Mouse (Mus musculus): Measurements from ENCODE around the gene Esrrg. TPM values are rescaled to one million over a fixed set of nuclear protein-coding genes. Genes with fewer than 3 reads are reported as not detected.

Gene Esrrg
- polyA plus RNA-seq, 1 experiment from 2014 or later: 8.1 TPM

DNA sequence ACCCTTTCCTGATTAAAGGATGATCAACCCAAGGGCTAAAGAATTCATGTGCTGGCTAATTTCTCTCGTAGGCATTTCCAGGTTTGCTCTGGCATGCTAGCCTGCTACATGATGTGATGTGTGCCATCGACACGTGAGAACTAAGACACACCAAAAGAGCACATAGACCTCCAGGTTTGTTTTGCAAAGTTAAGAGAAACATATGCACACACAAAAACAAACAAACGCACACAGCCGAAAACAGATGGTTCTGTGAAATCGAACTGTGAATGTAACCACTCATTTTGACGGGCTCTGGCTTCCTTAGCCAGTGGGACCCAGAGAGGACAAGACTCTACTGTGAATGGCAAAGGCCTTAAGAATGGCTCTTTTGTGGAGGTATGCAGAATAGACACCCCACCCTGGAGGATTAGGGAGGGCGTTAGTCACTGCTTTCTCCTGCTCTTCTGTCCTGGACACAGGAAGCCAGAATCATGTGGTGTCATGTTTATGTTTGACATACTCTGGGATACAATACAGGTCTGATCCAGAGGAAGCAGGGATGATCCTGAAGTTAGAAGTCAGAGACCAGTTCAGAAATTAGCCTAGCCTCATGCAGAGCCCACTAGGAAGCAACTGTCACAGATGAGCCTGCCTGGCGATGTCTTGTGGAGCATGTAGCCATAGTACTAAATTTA is 217.0 kb downstream of the Esrrg start:
- Histone ChIP-seq H3K4me2 (replicated peaks) (no peak overlapping the region), H3K4me3 (no peak overlapping the region), H3K9ac (replicated peaks) (no peak overlapping the region), H3K27me3 (no peaks in the 10 kb centered on the region), H3K36me3 (no peaks in the 10 kb centered on the region), H3K9me3 (no peaks in the 10 kb centered on the region), H3K4me1 (peaks cover 7% of the 10 kb centered on the region), H3K27ac (replicated peaks) (no peak overlapping the region)
- 77% methylated on average over 9 of the region's 9 CpGs for WGBS
- no peak for ATAC-seq (ENCODE audit: low FRiP score, low read depth)

DNA sequence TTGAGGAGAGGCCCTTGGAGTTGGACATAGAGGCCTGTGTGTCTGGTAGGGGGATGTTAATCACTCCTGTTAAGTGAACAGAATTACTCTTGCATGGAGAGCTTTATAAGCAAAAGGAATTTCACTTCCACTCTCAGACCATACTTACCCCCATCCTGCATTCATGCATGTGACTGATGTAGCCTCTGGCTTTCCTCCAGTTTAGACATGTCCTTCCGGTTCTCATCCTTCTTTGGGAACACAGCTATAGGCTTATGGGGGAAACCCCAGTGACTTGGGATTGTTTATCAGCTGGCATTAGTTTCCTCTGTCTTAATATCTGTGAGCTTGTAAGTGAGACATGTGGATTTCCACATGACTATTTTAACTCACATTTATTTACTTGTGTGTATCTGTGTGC is 217.5 kb downstream of the Esrrg start:
- no peaks in the 10 kb centered on the region for H3K27me3 ChIP-seq
- H3K4me2 ChIP-seq (replicated peaks): no peak overlapping the region
- H3K9ac ChIP-seq (replicated peaks): no peak overlapping the region
- 90% methylated on average over 1 of the region's 1 CpGs for WGBS
- H3K4me3 ChIP-seq: no peak overlapping the region
- H3K9me3 ChIP-seq: no peaks in the 10 kb centered on the region
- H3K27ac ChIP-seq (replicated peaks): no peak overlapping the region
- ATAC-seq (ENCODE audit: low FRiP score, low read depth): no peak
- H3K4me1 ChIP-seq: peaks cover 9% of the 10 kb centered on the region
- no peaks in the 10 kb centered on the region for H3K36me3 ChIP-seq

DNA sequence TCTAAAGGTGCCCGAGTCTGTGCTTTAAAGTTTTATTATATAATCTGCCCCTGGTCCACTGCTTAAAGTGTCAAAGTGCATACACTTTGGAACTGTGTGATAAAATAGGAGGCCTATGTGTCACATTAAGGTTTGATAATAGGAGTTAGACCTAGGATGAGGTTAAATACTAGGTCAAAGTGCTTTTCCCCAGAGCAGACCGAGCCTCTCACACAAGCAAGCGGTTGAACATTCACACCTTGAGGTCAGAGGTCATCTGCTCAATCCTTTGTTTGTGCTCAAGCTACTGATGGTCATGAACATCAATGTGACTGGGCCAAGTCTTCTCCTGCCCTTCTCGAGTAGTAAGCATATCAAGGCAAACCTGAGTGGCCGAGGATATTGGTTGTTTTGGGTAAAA is 218.3 kb downstream of the Esrrg start:
- Histone ChIP-seq H3K4me3 (no peak overlapping the region), H3K27ac (replicated peaks) (no peak overlapping the region), H3K27me3 (no peaks in the 10 kb centered on the region), H3K4me2 (replicated peaks) (no peak overlapping the region), H3K4me1 (peaks cover 11% of the 10 kb centered on the region; the same call in 1 of the 2 replicates), H3K36me3 (no peaks in the 10 kb centered on the region), H3K9ac (replicated peaks) (no peak overlapping the region), H3K9me3 (no peaks in the 10 kb centered on the region)
- ATAC-seq (ENCODE audit: low FRiP score, low read depth): no peak
- 86% methylated on average over 5 of the region's 5 CpGs for WGBS

DNA sequence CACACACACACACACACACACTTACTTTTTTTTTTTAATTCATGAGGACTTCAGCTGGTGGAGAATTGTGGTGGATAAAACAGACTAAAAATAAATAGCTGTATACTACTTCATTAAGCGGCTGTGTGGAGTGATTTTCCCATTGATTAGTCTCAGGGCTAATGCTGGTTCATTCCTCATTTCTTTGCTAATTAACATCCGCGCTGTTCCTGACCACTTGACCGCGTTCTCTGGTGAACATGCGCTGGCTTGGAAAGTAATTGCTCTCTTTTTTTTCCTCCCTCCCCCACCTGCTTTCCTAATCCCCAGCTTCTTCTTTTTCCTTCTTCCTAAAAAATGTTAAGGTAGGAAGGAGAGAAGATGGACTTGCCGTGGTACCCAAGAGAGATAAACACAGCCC is 222.3 kb downstream of the Esrrg start:
- no peak overlapping the region for H3K4me2 ChIP-seq (replicated peaks)
- no peaks in the 10 kb centered on the region for H3K9me3 ChIP-seq
- no peak for ATAC-seq (ENCODE audit: low FRiP score, low read depth)
- no peaks in the 10 kb centered on the region for H3K27me3 ChIP-seq
- H3K27ac ChIP-seq (replicated peaks): no peak overlapping the region
- no peak overlapping the region for H3K4me3 ChIP-seq
- WGBS: 67% methylated on average over 7 of the region's 7 CpGs
- peaks cover 11% of the 10 kb centered on the region; the same call in 1 of the 2 replicates for H3K4me1 ChIP-seq
- H3K36me3 ChIP-seq: no peaks in the 10 kb centered on the region
- H3K9ac ChIP-seq (replicated peaks): no peak overlapping the region

DNA sequence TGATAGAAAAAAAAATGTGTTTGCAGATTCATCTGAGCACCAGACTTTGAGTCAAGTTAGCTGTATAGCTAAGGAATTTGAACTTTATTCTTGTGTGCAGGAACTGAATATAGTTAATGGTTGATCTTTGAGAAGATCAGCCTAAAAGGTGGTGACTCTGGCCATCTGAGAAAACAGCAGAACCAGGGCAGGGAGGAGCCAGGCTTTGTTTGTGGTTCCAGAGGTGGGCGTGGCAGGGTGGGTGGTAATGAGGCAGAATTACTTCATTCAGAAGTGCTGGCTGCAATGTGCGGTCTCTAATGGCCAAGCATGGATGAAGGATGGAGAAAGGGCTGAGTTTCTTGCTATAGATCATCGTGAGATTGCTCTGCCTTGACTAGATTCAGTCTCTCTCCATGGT is 224.3 kb downstream of the Esrrg start:
- WGBS: 65% methylated on average over 3 of the region's 3 CpGs
- H3K27me3 ChIP-seq: peaks cover under 1% of the 10 kb centered on the region; the same call in 1 of the 2 replicates
- H3K9me3 ChIP-seq: no peaks in the 10 kb centered on the region
- H3K4me1 ChIP-seq: peaks cover 18% of the 10 kb centered on the region
- no peaks in the 10 kb centered on the region for H3K36me3 ChIP-seq
- H3K27ac ChIP-seq (replicated peaks): no peak overlapping the region
- H3K4me3 ChIP-seq: no peak overlapping the region
- H3K4me2 ChIP-seq (replicated peaks): no peak overlapping the region
- ATAC-seq (ENCODE audit: low FRiP score, low read depth): no peak
- no peak overlapping the region for H3K9ac ChIP-seq (replicated peaks)

DNA sequence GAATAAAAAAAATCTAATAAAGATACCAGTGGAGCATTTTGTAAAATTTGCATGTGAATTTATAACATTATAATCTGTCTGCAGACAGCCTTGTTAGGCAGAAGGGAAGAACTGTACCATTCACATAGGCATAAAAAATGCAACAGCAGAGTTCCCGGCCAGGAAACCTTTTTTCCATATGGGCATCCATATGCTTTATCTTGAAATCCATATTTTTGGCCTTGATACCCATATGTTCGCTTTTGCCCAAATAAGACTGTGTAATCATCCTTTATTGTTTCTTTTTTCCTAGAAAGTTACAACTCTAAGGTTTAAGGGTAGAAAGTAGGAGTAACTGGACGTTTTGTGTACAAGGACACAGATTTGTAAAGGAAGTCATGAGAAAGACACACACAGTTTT is 226.0 kb downstream of the Esrrg start:
- H3K4me3 ChIP-seq: no peak overlapping the region
- peaks cover 15% of the 10 kb centered on the region for H3K4me1 ChIP-seq
- peaks cover 5% of the 10 kb centered on the region; the same call in 1 of the 2 replicates for H3K27me3 ChIP-seq
- no peaks in the 10 kb centered on the region for H3K36me3 ChIP-seq
- H3K27ac ChIP-seq (replicated peaks): no peak overlapping the region
- no peak overlapping the region for H3K4me2 ChIP-seq (replicated peaks)
- H3K9ac ChIP-seq (replicated peaks): no peak overlapping the region
- 95% methylated on average over 3 of the region's 3 CpGs for WGBS
- H3K9me3 ChIP-seq: no peaks in the 10 kb centered on the region
- ATAC-seq (ENCODE audit: low FRiP score, low read depth): no peak

DNA sequence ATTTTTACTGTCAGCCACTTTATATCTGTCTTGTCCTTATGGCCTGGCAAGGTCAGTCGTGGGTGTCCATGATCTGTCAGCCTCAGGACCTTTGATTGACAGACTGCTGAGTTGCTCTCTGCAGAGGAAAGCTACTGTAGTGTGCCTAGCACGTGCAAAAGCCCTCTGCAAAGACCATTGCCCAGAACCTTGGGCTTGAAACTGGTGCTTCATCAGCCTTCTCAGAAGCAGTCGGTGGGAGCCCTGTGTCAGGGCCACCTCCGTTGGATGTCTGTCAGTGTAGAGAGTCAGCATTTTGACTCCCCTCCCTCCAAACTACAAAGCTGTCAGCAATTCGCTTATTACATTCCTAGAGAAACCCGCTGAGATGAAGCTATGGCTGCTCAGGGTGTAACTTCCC is 227.8 kb downstream of the Esrrg start:
- Histone ChIP-seq H3K4me3 (no peak overlapping the region), H3K27ac (replicated peaks) (no peak overlapping the region), H3K4me1 (peaks cover 12% of the 10 kb centered on the region), H3K4me2 (replicated peaks) (no peak overlapping the region), H3K36me3 (no peaks in the 10 kb centered on the region), H3K27me3 (peaks cover 5% of the 10 kb centered on the region; the same call in 1 of the 2 replicates), H3K9ac (replicated peaks) (no peak overlapping the region), H3K9me3 (no peaks in the 10 kb centered on the region)
- ATAC-seq (ENCODE audit: low FRiP score, low read depth): no peak
- WGBS: 37% methylated on average over 6 of the region's 6 CpGs

DNA sequence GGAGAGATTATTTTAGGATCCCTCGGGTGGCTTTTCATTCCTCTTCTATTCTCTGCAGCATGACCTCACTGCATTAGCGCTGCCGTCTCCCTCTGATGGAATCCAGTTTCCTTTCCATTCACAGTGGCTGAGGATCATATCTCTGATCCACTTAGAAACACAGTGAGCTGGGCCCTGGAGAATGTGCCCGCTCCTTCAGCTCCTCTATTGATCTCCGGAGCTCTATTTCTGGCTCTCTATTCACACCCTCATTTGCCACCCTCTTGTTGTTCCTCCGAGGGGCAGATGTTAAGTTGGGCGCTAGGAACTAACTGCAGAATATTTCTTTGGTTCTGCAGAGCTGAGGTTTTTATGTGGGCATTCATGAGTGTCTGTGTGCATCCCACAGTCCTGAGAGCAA is 228.3 kb downstream of the Esrrg start:
- Histone ChIP-seq H3K27ac (replicated peaks) (no peak overlapping the region), H3K36me3 (no peaks in the 10 kb centered on the region), H3K9ac (replicated peaks) (no peak overlapping the region), H3K4me3 (no peak overlapping the region), H3K9me3 (no peaks in the 10 kb centered on the region), H3K4me2 (replicated peaks) (no peak overlapping the region), H3K4me1 (peaks cover 12% of the 10 kb centered on the region), H3K27me3 (peaks cover 5% of the 10 kb centered on the region; the same call in 1 of the 2 replicates)
- no peak for ATAC-seq (ENCODE audit: low FRiP score, low read depth)
- 16% methylated on average over 7 of the region's 7 CpGs for WGBS

DNA sequence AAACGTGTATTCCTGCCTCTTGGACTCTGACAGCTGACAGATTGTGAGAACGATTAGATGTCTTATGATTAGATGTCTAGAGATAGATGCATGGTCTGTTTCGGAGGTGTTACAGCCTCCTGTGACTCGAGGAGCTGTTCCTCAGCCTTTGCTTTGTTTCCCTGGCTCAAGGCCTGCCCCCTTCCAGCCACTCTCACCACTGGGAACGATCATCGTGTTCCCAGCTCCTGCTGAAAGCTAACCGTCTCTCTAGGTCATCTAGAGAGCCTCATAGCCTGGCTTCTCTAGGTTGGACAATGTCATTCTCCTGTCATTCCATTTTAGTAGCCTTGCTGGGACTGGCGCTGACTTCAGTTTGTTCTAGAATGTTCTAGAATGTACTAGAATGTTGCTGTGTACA is 233.0 kb downstream of the Esrrg start:
- Histone ChIP-seq H3K36me3 (no peaks in the 10 kb centered on the region), H3K4me3 (no peak overlapping the region), H3K9ac (replicated peaks) (no peak overlapping the region), H3K27me3 (peaks cover 5% of the 10 kb centered on the region; the same call in 1 of the 2 replicates), H3K9me3 (no peaks in the 10 kb centered on the region), H3K27ac (replicated peaks) (no peak overlapping the region), H3K4me2 (replicated peaks) (no peak overlapping the region), H3K4me1 (peaks cover 5% of the 10 kb centered on the region)
- no peak for ATAC-seq (ENCODE audit: low FRiP score, low read depth)
- 85% methylated on average over 8 of the region's 8 CpGs for WGBS

DNA sequence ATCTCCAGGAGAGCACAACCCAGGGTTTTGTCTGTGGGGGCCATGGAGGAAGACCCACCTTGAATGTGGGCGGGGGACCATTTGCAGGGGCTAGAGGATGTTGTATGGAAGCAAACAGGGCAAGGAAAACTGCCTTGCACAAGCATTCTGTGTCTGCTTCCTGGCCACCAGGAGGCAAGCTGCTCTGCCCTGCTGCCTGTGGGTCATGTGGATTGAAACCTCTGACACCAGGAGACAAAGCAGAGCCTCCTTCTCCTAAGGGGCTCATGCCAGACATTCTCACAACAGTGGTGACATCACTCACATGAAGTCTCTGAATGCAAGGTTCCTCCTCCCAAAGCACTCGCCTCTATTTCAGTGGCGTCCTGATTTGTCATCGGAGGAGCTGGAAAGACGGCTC is 234.1 kb downstream of the Esrrg start:
- no peak overlapping the region for H3K4me3 ChIP-seq
- no peaks in the 10 kb centered on the region for H3K36me3 ChIP-seq
- no peak overlapping the region for H3K9ac ChIP-seq (replicated peaks)
- 92% methylated on average over 5 of the region's 5 CpGs for WGBS
- H3K27me3 ChIP-seq: peaks cover 5% of the 10 kb centered on the region; the same call in 1 of the 2 replicates
- H3K9me3 ChIP-seq: no peaks in the 10 kb centered on the region
- no peak overlapping the region for H3K27ac ChIP-seq (replicated peaks)
- no peaks in the 10 kb centered on the region for H3K4me1 ChIP-seq
- H3K4me2 ChIP-seq (replicated peaks): no peak overlapping the region
- no peak for ATAC-seq (ENCODE audit: low FRiP score, low read depth)

DNA sequence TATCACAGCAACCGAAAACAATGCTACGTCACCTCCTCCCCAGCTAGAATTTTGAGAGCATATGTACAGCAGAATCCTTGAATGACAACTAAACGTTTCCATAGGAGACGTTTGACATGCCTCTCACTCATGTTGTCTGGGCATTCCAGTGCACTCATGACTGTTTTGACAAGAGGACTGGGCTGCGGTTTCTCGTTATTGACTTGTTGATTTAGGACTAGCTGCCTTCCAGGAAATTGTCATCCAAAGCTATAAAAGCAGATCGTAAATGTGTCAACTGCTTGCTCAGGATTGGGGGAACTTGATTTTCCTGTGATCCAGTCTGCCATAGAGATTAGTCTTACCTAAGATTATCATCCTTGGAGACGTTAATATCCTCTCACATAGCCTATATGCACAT is 245.6 kb downstream of the Esrrg start:
- Histone ChIP-seq H3K9ac (replicated peaks) (no peak overlapping the region), H3K4me3 (no peak overlapping the region)
- WGBS: 81% methylated on average over 8 of the region's 8 CpGs

DNA sequence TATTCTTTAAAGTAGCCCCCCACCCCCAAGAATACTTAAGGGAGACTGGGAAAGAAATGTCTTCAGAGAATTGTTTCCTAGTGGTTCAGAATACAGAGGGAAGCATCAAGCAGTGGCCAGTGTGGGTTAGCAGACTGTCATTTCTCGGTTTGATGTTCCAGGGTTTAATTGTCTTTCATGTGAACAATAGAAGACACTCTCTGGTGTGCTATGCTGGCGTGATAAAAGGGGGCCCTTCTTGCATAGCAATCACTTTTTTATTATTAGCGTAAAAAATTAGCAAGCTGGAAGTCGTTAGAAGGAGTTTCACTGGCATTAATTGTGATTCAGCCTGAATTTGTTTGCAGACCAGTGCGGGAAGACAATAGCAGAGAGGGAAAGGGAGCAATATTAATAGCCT is 253.7 kb downstream of the Esrrg start:
- WGBS: 21% methylated on average over 5 of the region's 5 CpGs
- no peak for ATAC-seq (ENCODE audit: low FRiP score, low read depth)
- peak overlapping the region; percentile 25; the same call in 1 of the 2 replicates for H3K27ac ChIP-seq (replicated peaks)

More for the DNA sequence above, 245.6 kb downstream of the Esrrg start:
- no peaks in the 10 kb centered on the region for H3K9me3 ChIP-seq
- ATAC-seq (ENCODE audit: low FRiP score, low read depth): no peak
- H3K27me3 ChIP-seq: no peaks in the 10 kb centered on the region
- H3K4me2 ChIP-seq (replicated peaks): no peak overlapping the region
- no peaks in the 10 kb centered on the region for H3K4me1 ChIP-seq
- no peaks in the 10 kb centered on the region for H3K36me3 ChIP-seq
- H3K27ac ChIP-seq (replicated peaks): no peak overlapping the region

DNA sequence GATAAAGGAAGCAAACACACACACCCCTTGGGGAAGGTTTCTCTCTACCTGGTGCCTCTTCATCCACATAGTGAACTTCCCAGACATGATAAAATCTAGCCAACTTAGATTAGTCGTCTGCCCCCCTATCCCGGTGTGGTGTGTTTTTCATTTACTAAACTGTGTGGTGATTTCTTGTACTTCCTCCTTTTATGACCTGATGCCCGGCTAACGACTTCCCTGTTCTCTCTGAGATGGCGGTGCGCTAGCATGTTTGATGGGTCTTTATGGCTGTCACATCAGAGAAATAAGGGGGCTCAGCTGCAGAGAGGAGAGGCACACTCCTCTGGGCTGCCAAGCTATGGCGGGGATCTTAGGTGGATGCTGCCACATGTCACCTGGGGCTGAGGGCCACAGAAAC is 259.8 kb downstream of the Esrrg start:
- Histone ChIP-seq H3K4me3 (no peak overlapping the region), H3K4me1 (peaks cover 2% of the 10 kb centered on the region), H3K9ac (replicated peaks) (no peak overlapping the region), H3K27me3 (no peaks in the 10 kb centered on the region), H3K36me3 (no peaks in the 10 kb centered on the region), H3K27ac (replicated peaks) (no peak overlapping the region), H3K4me2 (replicated peaks) (no peak overlapping the region), H3K9me3 (no peaks in the 10 kb centered on the region)
- WGBS: 80% methylated on average over 7 of the region's 7 CpGs
- no peak for ATAC-seq (ENCODE audit: low FRiP score, low read depth)

More for the DNA sequence above, 253.7 kb downstream of the Esrrg start:
- Histone ChIP-seq H3K27me3 (no peaks in the 10 kb centered on the region), H3K4me3 (no peak overlapping the region), H3K4me2 (replicated peaks) (no peak overlapping the region), H3K9me3 (no peaks in the 10 kb centered on the region), H3K4me1 (peaks cover 20% of the 10 kb centered on the region), H3K9ac (replicated peaks) (no peak overlapping the region), H3K36me3 (no peaks in the 10 kb centered on the region)

Measured in midbrain, embryonic 12.5 days (tissue).